Mouse (Mus musculus): Measurements from ENCODE around the gene Klf16. TPM values are rescaled to one million over a fixed set of nuclear protein-coding genes. Genes with fewer than 3 reads are reported as not detected.

Klf16 gene
- polyA plus RNA-seq, 1 experiment from 2014 or later: 6.1 TPM

GRCm38 (mm10) chr10:80621690-80621939 is 44.5 kb upstream of the Klf16 start:
- no peaks in the 10 kb centered on the region for H3K36me3 ChIP-seq (replicated peaks; ENCODE audit: insufficient read depth, low read length)
- DNase-seq (no peak), ATAC-seq (no peak)
- no peaks in the 10 kb centered on the region for H3K9me3 ChIP-seq (ENCODE audit: low read length)
- peak overlapping the region; percentile 91 for H3K27ac ChIP-seq (ENCODE audit: low read depth)
- peak overlapping the region; percentile 44 for H3K9ac ChIP-seq (replicated peaks)
- 2% methylated on average over 9 of the region's 9 CpGs for WGBS (ENCODE audit: insufficient replicate concordance)
- TF ChIP-seq CTCF (IDR thresholded peaks at IDR 0.05; ENCODE audit: low read depth) (no peak), EP300 (IDR thresholded peaks at IDR 0.05; ENCODE audit: low read depth) (no peak)
- H3K4me1 ChIP-seq (ENCODE audit: insufficient read depth): peaks cover 41% of the 10 kb centered on the region
- peak overlapping the region; percentile 76 for H3K4me3 ChIP-seq (ENCODE audit: low read depth, low read length)
- H3K4me2 ChIP-seq (ENCODE audit: low read depth, low read length): peak overlapping the region; percentile 74
- H3K27me3 ChIP-seq (ENCODE audit: insufficient read depth, low read length): no peaks in the 10 kb centered on the region

GRCm38 (mm10) chr10:80620796-80621689 is 43.9 kb upstream of the Klf16 start:
- TF ChIP-seq EP300 (IDR thresholded peaks at IDR 0.05; ENCODE audit: low read depth) (no peak), CTCF (IDR thresholded peaks at IDR 0.05; ENCODE audit: low read depth) (no peak)
- peaks cover 36% of the 10 kb centered on the region for H3K4me1 ChIP-seq (ENCODE audit: insufficient read depth)
- H3K4me2 ChIP-seq (ENCODE audit: low read depth, low read length): peak overlapping the region; percentile 74
- WGBS (ENCODE audit: insufficient replicate concordance): 59% methylated on average over 16 of the region's 16 CpGs
- H3K4me3 ChIP-seq (ENCODE audit: low read depth, low read length): peak overlapping the region; percentile 76
- no peak for ATAC-seq
- DNase-seq: no peak
- no peaks in the 10 kb centered on the region for H3K27me3 ChIP-seq (ENCODE audit: insufficient read depth, low read length)
- peaks cover under 1% of the 10 kb centered on the region; the same call in 1 of the 2 replicates for H3K36me3 ChIP-seq (replicated peaks; ENCODE audit: insufficient read depth, low read length)
- H3K9ac ChIP-seq (replicated peaks): peak overlapping the region; percentile 44
- peak overlapping the region; percentile 91 for H3K27ac ChIP-seq (ENCODE audit: low read depth)
- H3K9me3 ChIP-seq (ENCODE audit: low read length): no peaks in the 10 kb centered on the region

GRCm38 (mm10) chr10:80620365-80620764 is 43.2 kb upstream of the Klf16 start:
- DNase-seq: no peak
- WGBS (ENCODE audit: insufficient replicate concordance): 86% methylated on average over 9 of the region's 9 CpGs
- H3K9me3 ChIP-seq (ENCODE audit: low read length): no peaks in the 10 kb centered on the region
- H3K27ac ChIP-seq (ENCODE audit: low read depth): peak overlapping the region; percentile 30; the same call in 1 of the 2 replicates
- no peaks in the 10 kb centered on the region for H3K27me3 ChIP-seq (ENCODE audit: insufficient read depth, low read length)
- no peak overlapping the region for H3K9ac ChIP-seq (replicated peaks)
- ATAC-seq: no peak
- H3K4me2 ChIP-seq (ENCODE audit: low read depth, low read length): no peak overlapping the region
- no peak for TF ChIP-seq EP300 (IDR thresholded peaks at IDR 0.05; ENCODE audit: low read depth)
- H3K36me3 ChIP-seq (replicated peaks; ENCODE audit: insufficient read depth, low read length): peaks cover 7% of the 10 kb centered on the region; the same call in 1 of the 2 replicates
- H3K4me1 ChIP-seq (ENCODE audit: insufficient read depth): peaks cover 29% of the 10 kb centered on the region
- no peak overlapping the region for H3K4me3 ChIP-seq (ENCODE audit: low read depth, low read length)

- Histone ChIP-seq H3K4me1 (ENCODE audit: insufficient read depth) (peaks cover 22% of the 10 kb centered on the region), H3K27ac (ENCODE audit: low read depth) (peak overlapping the region; percentile 46), H3K36me3 (replicated peaks; ENCODE audit: insufficient read depth, low read length) (peaks cover 11% of the 10 kb centered on the region), H3K4me3 (ENCODE audit: low read depth, low read length) (no peak overlapping the region), H3K9ac (replicated peaks) (no peak overlapping the region), H3K27me3 (ENCODE audit: insufficient read depth, low read length) (no peaks in the 10 kb centered on the region), H3K9me3 (ENCODE audit: low read length) (no peaks in the 10 kb centered on the region), H3K4me2 (ENCODE audit: low read depth, low read length) (peak overlapping the region; percentile 18)
- WGBS (ENCODE audit: insufficient replicate concordance): 65% methylated on average over 8 of the region's 8 CpGs
- ATAC-seq (no peak), DNase-seq (no peak)
- no peak for TF ChIP-seq EP300 (IDR thresholded peaks at IDR 0.05; ENCODE audit: low read depth)
- no peak for TF ChIP-seq CTCF (IDR thresholded peaks at IDR 0.05; ENCODE audit: low read depth)
Observed at GRCm38 (mm10) chr10:80619465-80620244, 42.5 kb upstream of the Klf16 start.

- H3K36me3 ChIP-seq (replicated peaks; ENCODE audit: insufficient read depth, low read length): peaks cover 18% of the 10 kb centered on the region
- peak overlapping the region; percentile 60 for H3K27ac ChIP-seq (ENCODE audit: low read depth)
- H3K9me3 ChIP-seq (ENCODE audit: low read length): no peaks in the 10 kb centered on the region
- no peaks in the 10 kb centered on the region for H3K27me3 ChIP-seq (ENCODE audit: insufficient read depth, low read length)
- H3K4me1 ChIP-seq (ENCODE audit: insufficient read depth): peaks cover 12% of the 10 kb centered on the region; the same call in 1 of the 2 replicates
- TF ChIP-seq CTCF (IDR thresholded peaks at IDR 0.05; ENCODE audit: low read depth) (no peak), EP300 (IDR thresholded peaks at IDR 0.05; ENCODE audit: low read depth) (no peak)
- no peak overlapping the region for H3K9ac ChIP-seq (replicated peaks)
- 44% methylated on average over 9 of the region's 9 CpGs for WGBS (ENCODE audit: insufficient replicate concordance)
- no peak for DNase-seq
- no peak for ATAC-seq
- H3K4me2 ChIP-seq (ENCODE audit: low read depth, low read length): no peak overlapping the region
- no peak overlapping the region for H3K4me3 ChIP-seq (ENCODE audit: low read depth, low read length)
Observed at GRCm38 (mm10) chr10:80618181-80618580, 41.1 kb upstream of the Klf16 start.

GRCm38 (mm10) chr10:80614351-80614750 is 37.2 kb upstream of the Klf16 start:
- DNase-seq (no peak), ATAC-seq (no peak)
- Histone ChIP-seq H3K4me2 (ENCODE audit: low read depth, low read length) (no peak overlapping the region), H3K27ac (ENCODE audit: low read depth) (no peak overlapping the region), H3K4me1 (ENCODE audit: insufficient read depth) (peaks cover 6% of the 10 kb centered on the region; the same call in 1 of the 2 replicates), H3K4me3 (ENCODE audit: low read depth, low read length) (no peak overlapping the region), H3K9me3 (ENCODE audit: low read length) (no peaks in the 10 kb centered on the region), H3K27me3 (ENCODE audit: insufficient read depth, low read length) (no peaks in the 10 kb centered on the region), H3K9ac (replicated peaks) (no peak overlapping the region), H3K36me3 (replicated peaks; ENCODE audit: insufficient read depth, low read length) (peaks cover 24% of the 10 kb centered on the region)
- TF ChIP-seq EP300 (IDR thresholded peaks at IDR 0.05; ENCODE audit: low read depth): no peak
- no peak for TF ChIP-seq CTCF (IDR thresholded peaks at IDR 0.05; ENCODE audit: low read depth)
- 75% methylated on average over 6 of the region's 6 CpGs for whole genome bisulfite sequencing (ENCODE audit: insufficient replicate concordance)
